Mouse (Mus musculus): ENCODE data around the gene Tex48. TPM values are rescaled to one million over a fixed set of nuclear protein-coding genes. Genes with fewer than 3 reads are reported as not detected.

Tex48 gene
- polyA plus RNA-seq, 1 experiment from 2014 or later: not detected

DNA sequence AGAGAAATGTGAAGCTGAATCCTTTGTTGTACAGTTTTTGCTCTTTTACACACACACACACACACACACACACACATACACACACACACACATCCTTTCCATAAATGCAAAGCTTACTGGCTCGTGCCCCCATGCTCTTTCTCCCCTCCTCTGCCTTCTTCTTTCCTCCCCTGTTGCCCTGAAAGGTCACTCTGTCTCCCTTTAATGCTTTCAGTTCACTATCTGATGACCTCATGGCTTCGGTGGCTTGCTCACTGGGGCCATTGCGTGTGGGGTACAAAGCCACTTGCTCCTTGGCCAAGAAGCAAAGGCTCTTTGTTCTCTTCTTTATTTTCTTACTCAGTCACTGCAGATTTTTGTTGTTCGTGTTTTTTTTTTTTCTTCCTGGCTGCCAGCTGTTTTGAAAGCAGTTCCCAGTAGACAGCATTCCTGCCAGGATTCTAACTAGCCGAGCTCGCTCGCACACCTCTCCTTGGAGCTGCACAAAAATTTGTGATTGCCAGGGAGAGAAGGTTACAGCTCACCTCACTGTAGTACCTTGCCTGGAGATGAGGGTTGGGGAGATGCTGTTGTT lies 51.9 kb downstream of the Tex48 start:
- Histone ChIP-seq H3K36me3 (ENCODE audit: control insufficient read depth, insufficient read depth) (peaks cover 71% of the 10 kb centered on the region), H3K4me3 (ENCODE audit: low read depth, low read length) (no peak overlapping the region), H3K4me1 (replicated peaks; ENCODE audit: control insufficient read depth, insufficient read depth, low read length) (no peaks in the 10 kb centered on the region), H3K4me2 (replicated peaks; ENCODE audit: low read depth) (no peak overlapping the region), H3K9me3 (ENCODE audit: control insufficient read depth) (no peaks in the 10 kb centered on the region), H3K27me3 (replicated peaks; ENCODE audit: control insufficient read depth, insufficient read depth, low read length) (no peaks in the 10 kb centered on the region), H3K27ac (ENCODE audit: low read depth, low read length) (no peak overlapping the region), H3K9ac (ENCODE audit: low read depth, low read length) (no peak overlapping the region)
- no peak for ATAC-seq
- TF ChIP-seq CTCF (IDR thresholded peaks at IDR 0.05; ENCODE audit: low read depth): no peak
- 50% methylated on average over 7 of the region's 7 CpGs for WGBS

DNA sequence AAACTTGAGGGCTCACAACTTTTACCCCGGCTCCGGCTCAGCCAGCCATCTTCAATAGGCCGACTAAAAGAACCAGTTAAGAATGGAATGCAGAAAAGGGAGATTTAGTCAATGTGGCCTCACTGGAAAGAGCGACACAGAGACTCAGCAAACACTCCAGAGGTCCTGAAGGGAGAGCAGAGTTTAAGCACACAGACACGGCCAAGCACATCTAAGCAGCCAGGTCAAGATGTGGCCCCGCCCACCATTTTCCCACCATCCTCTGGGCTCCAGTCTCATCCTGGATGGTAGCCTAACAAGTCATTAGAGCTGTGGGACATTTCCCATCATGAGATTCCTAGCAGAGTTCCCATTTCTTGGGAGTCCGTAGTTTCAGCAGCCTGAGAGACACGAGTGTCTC lies 52.9 kb downstream of the Tex48 start:
- Histone ChIP-seq H3K9me3 (ENCODE audit: control insufficient read depth) (no peaks in the 10 kb centered on the region), H3K27ac (ENCODE audit: low read depth, low read length) (no peak overlapping the region), H3K4me2 (replicated peaks; ENCODE audit: low read depth) (no peak overlapping the region), H3K4me1 (replicated peaks; ENCODE audit: control insufficient read depth, insufficient read depth, low read length) (no peaks in the 10 kb centered on the region), H3K36me3 (ENCODE audit: control insufficient read depth, insufficient read depth) (peaks cover 79% of the 10 kb centered on the region), H3K9ac (ENCODE audit: low read depth, low read length) (no peak overlapping the region), H3K27me3 (replicated peaks; ENCODE audit: control insufficient read depth, insufficient read depth, low read length) (no peaks in the 10 kb centered on the region), H3K4me3 (ENCODE audit: low read depth, low read length) (no peak overlapping the region)
- ATAC-seq: no peak
- WGBS: 73% methylated on average over 8 of the region's 8 CpGs
- TF ChIP-seq CTCF (IDR thresholded peaks at IDR 0.05; ENCODE audit: low read depth): no peak

DNA sequence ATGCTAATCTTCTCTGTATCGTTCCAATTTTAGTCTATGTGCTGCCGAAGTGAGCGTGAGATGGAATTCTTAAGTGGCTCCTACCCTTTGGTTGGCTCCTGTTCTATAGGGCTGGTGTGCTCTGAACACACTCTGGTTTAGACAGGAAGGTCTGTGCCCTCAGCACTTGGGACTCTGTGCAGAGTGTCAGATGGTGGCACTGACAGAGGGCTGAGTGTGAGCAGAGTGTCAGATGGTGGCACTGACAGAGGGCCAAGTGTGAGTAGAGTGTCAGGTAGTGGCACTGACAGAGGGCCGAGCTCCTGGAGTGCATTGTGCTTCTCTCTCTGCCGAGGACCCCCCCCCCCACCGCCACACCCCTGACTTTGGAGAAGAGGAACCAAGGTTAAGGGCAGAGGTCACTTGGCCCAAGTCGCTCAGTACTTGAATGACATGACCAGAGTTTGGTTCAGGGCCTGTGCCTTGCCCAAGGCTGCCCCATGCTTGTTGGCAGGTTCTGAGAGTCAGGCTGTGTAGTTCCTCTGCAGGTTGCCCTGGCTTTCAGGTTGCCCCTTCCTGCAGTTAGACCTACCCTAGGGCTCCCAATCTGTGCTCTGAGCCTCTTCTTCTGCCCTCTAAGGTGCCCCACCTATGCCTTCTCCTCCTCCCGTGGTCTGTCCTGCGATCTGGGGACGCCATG lies 54.4 kb downstream of the Tex48 start:
- H3K9me3 ChIP-seq (ENCODE audit: control insufficient read depth): no peaks in the 10 kb centered on the region
- no peak for ATAC-seq
- no peak overlapping the region for H3K4me2 ChIP-seq (replicated peaks; ENCODE audit: low read depth)
- peaks cover 84% of the 10 kb centered on the region for H3K36me3 ChIP-seq (ENCODE audit: control insufficient read depth, insufficient read depth)
- no peaks in the 10 kb centered on the region for H3K27me3 ChIP-seq (replicated peaks; ENCODE audit: control insufficient read depth, insufficient read depth, low read length)
- no peak overlapping the region for H3K27ac ChIP-seq (ENCODE audit: low read depth, low read length)
- no peaks in the 10 kb centered on the region for H3K4me1 ChIP-seq (replicated peaks; ENCODE audit: control insufficient read depth, insufficient read depth, low read length)
- no peak for TF ChIP-seq CTCF (IDR thresholded peaks at IDR 0.05; ENCODE audit: low read depth)
- WGBS: 86% methylated on average over 10 of the region's 10 CpGs
- H3K4me3 ChIP-seq (ENCODE audit: low read depth, low read length): no peak overlapping the region
- H3K9ac ChIP-seq (ENCODE audit: low read depth, low read length): no peak overlapping the region

DNA sequence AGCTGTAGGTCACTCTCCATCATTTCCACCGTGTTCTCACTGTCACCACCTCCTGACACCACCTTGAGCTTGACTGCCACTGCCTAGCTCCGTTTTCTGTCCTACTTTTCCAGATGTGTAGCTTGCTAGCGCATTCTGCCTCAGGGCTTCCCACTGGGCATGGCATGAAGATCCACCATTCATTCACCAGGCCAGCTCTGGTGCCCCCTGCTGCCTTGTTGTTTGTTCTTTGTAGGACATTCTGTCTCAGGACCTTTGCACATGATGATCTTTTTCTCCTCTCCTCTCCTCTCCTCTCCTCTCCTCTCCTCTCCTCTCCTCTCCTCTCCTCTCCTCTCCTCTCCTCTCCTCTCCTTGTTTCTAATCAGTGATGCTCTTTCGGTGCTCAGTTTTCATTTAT lies 59.5 kb downstream of the Tex48 start:
- Histone ChIP-seq H3K27ac (ENCODE audit: low read depth, low read length) (peak overlapping the region; percentile 89), H3K27me3 (replicated peaks; ENCODE audit: control insufficient read depth, insufficient read depth, low read length) (no peaks in the 10 kb centered on the region), H3K4me1 (replicated peaks; ENCODE audit: control insufficient read depth, insufficient read depth, low read length) (peaks cover 14% of the 10 kb centered on the region; the same call in 1 of the 2 replicates), H3K4me3 (ENCODE audit: low read depth, low read length) (no peak overlapping the region), H3K4me2 (replicated peaks; ENCODE audit: low read depth) (no peak overlapping the region), H3K9ac (ENCODE audit: low read depth, low read length) (0 out of 2 replicates have a peak overlapping the region, but pooled peaks have one; percentile 26), H3K36me3 (ENCODE audit: control insufficient read depth, insufficient read depth) (peaks cover 38% of the 10 kb centered on the region; the same call in 1 of the 2 replicates), H3K9me3 (ENCODE audit: control insufficient read depth) (no peaks in the 10 kb centered on the region)
- ATAC-seq: no peak
- whole genome bisulfite sequencing: 83% methylated on average over 4 of the region's 4 CpGs
- peak; percentile 34 for TF ChIP-seq CTCF (IDR thresholded peaks at IDR 0.05; ENCODE audit: low read depth)

DNA sequence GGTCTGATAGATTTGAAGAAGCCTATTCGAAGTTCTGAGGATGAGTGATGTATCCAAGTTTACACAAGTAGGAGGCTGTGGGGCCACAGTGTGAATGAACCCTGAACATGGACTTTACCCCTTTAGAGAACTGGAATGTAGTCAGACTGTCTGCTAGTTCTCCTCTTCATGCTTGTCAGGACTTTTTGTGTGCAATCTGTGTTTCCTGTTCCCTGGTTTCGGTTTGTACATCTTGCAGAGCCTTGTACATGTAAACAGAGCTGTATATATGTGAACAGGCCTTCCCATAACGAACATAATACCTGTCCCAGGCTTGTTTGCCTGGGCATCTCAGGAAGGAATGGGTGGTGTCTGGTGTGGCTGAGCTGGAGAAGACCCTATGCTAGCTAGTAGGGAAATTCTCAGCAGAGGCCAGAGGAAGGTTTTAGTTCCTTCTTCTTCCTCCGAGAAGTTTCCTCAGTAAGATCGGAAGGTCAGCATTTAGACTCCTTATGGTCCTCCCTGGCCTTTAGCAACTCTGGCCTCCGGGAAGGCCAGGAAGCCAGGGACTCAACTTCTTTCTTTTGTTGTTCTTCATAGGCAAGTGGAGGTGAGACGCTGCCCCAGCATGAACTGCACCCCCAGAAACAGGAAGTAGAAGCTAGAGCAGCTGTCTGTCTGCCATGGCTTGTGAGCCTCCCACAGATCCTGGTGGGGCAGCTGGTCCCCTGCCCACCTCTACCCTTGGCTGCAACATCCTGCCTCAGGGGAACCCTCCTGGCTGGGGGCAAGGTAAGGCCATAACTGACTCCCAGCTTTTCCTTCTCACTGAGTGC lies 60.2 kb downstream of the Tex48 start:
- ATAC-seq: peak; percentile 74

DNA sequence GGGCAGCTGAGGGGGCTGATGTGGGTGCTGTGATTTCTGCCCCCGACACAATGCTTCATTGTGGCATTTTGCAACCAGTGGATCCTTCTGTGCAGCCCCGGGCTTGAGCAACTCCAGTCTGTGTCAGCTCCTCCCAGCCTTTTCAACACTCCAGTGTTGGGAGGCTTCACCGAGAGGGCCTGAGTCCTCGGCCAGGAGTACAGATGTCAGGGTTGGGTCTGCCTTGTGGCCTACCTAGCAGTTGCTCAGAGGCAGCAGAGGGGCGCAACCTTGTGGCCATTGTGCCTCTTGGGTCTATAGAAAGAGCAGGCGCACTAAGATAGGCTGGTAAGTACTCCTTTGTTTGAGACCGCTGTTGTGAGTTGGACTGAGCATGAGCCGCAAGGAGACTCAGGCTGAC lies 62.1 kb downstream of the Tex48 start:
- 48% methylated on average over 8 of the region's 8 CpGs for WGBS
- peak; percentile 49 for TF ChIP-seq CTCF (IDR thresholded peaks at IDR 0.05; ENCODE audit: low read depth)
- H3K27ac ChIP-seq (ENCODE audit: low read depth, low read length): peak overlapping the region; percentile 88
- peaks cover 18% of the 10 kb centered on the region; the same call in 1 of the 2 replicates for H3K36me3 ChIP-seq (ENCODE audit: control insufficient read depth, insufficient read depth)
- peak overlapping the region; percentile 83 for H3K4me2 ChIP-seq (replicated peaks; ENCODE audit: low read depth)
- peaks cover 18% of the 10 kb centered on the region; the same call in 1 of the 2 replicates for H3K4me1 ChIP-seq (replicated peaks; ENCODE audit: control insufficient read depth, insufficient read depth, low read length)
- no peak overlapping the region for H3K4me3 ChIP-seq (ENCODE audit: low read depth, low read length)
- H3K9me3 ChIP-seq (ENCODE audit: control insufficient read depth): no peaks in the 10 kb centered on the region
- H3K9ac ChIP-seq (ENCODE audit: low read depth, low read length): peak overlapping the region; percentile 32; the same call in 1 of the 2 replicates
- 0 out of 2 replicates have a peak, but pooled peaks have one; percentile 4 for ATAC-seq
- H3K27me3 ChIP-seq (replicated peaks; ENCODE audit: control insufficient read depth, insufficient read depth, low read length): no peaks in the 10 kb centered on the region

More for the DNA sequence above, 60.2 kb downstream of the Tex48 start:
- TF ChIP-seq CTCF (IDR thresholded peaks at IDR 0.05; ENCODE audit: low read depth): no peak
- peak overlapping the region; percentile 89 for H3K27ac ChIP-seq (ENCODE audit: low read depth, low read length)
- peaks cover 35% of the 10 kb centered on the region; the same call in 1 of the 2 replicates for H3K36me3 ChIP-seq (ENCODE audit: control insufficient read depth, insufficient read depth)
- no peaks in the 10 kb centered on the region for H3K9me3 ChIP-seq (ENCODE audit: control insufficient read depth)
- WGBS: 25% methylated on average over 7 of the region's 7 CpGs
- H3K9ac ChIP-seq (ENCODE audit: low read depth, low read length): peak overlapping the region; percentile 26; the same call in 1 of the 2 replicates
- H3K4me2 ChIP-seq (replicated peaks; ENCODE audit: low read depth): peak overlapping the region; percentile 43
- no peak overlapping the region for H3K4me3 ChIP-seq (ENCODE audit: low read depth, low read length)
- no peaks in the 10 kb centered on the region for H3K27me3 ChIP-seq (replicated peaks; ENCODE audit: control insufficient read depth, insufficient read depth, low read length)
- H3K4me1 ChIP-seq (replicated peaks; ENCODE audit: control insufficient read depth, insufficient read depth, low read length): peaks cover 17% of the 10 kb centered on the region; the same call in 1 of the 2 replicates

Measured in intestine, postnatal 0 days (tissue).